Mouse (Mus musculus): ENCODE results near the gene 4930469K13Rik. TPM values are rescaled to one million over a fixed set of nuclear protein-coding genes. Genes with fewer than 3 reads are reported as not detected.

The 4930469K13Rik gene
- polyA plus RNA-seq, 1 experiment from 2014 or later, result not detected

DNA sequence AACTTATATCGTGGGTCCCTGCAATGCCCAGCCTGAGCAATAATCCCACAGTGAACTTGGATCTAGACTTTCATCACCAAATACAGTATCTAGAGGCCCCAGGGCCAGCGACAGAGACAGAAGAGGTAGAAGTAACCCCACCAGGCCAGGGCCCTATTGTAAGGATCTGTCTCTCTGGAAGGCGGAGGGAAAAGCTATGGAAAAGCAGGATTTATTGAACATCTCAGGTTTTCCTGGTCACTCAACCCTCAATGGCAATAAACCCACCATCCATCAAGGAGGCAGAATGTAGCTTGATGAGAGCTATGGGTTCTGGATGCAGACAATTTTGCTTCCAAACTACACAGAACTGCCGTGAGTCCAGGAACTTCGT, 95.8 kb downstream of the 4930469K13Rik start:
- no peak for ATAC-seq (ENCODE audit: low FRiP score, low TSS enrichment)

DNA sequence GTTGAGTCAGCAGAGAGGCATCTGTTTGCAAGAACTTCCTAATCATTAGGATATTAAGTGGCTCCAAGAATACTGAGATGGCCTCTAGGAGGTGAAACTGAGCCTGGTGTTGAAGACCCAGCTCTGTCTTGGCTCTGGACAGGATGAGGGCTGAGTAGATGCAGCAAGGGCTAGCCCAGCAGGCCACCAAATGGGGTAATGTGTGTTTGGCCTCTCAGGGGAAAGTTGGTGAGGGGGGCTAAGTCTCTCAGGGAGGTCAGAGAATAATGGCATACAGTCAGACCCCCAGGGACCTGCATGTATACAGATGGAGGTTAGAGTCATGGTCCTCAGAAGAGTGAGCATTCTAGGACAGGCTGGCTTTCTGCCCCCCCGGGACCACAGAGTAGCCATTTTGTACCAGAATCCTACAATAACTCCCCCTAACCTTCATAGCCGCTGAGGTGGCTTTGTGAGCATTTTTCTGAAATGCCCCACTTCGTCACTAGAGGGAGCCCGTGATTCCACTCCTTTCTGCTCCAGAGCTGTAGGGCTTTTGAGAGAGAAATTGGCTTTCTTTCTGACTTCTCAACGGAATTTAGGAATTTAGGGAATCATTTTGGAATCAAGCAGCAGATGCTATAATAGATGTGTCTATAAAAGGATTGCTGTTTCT, 96.3 kb downstream of the 4930469K13Rik start:
- no peak overlapping the region for H3K4me2 ChIP-seq (replicated peaks; ENCODE audit: low read depth, low read length)
- H3K9ac ChIP-seq (replicated peaks; ENCODE audit: low read length), result no peak overlapping the region
- ATAC-seq (ENCODE audit: low FRiP score, low TSS enrichment), result no peak
- WGBS, result 12% methylated on average over 5 of the region's 5 CpGs
- no peaks in the 10 kb centered on the region for H3K27me3 ChIP-seq (ENCODE audit: insufficient read depth, low read length)
- H3K27ac ChIP-seq (ENCODE audit: low read length), result no peak overlapping the region
- H3K36me3 ChIP-seq (ENCODE audit: insufficient read depth, low read length), result no peaks in the 10 kb centered on the region
- H3K4me1 ChIP-seq (ENCODE audit: insufficient read depth, low read length), result no peaks in the 10 kb centered on the region
- no peaks in the 10 kb centered on the region for H3K9me3 ChIP-seq (ENCODE audit: low read length)
- no peak overlapping the region for H3K4me3 ChIP-seq (ENCODE audit: low read length)

More for the DNA sequence above, 95.8 kb downstream of the 4930469K13Rik start:
- 68% methylated on average over 5 of the region's 5 CpGs for WGBS
- Histone ChIP-seq H3K36me3 (ENCODE audit: insufficient read depth, low read length) (no peaks in the 10 kb centered on the region), H3K27me3 (ENCODE audit: insufficient read depth, low read length) (no peaks in the 10 kb centered on the region), H3K9me3 (ENCODE audit: low read length) (no peaks in the 10 kb centered on the region), H3K27ac (ENCODE audit: low read length) (no peak overlapping the region), H3K9ac (replicated peaks; ENCODE audit: low read length) (no peak overlapping the region), H3K4me2 (replicated peaks; ENCODE audit: low read depth, low read length) (no peak overlapping the region), H3K4me3 (ENCODE audit: low read length) (no peak overlapping the region), H3K4me1 (ENCODE audit: insufficient read depth, low read length) (no peaks in the 10 kb centered on the region)

DNA sequence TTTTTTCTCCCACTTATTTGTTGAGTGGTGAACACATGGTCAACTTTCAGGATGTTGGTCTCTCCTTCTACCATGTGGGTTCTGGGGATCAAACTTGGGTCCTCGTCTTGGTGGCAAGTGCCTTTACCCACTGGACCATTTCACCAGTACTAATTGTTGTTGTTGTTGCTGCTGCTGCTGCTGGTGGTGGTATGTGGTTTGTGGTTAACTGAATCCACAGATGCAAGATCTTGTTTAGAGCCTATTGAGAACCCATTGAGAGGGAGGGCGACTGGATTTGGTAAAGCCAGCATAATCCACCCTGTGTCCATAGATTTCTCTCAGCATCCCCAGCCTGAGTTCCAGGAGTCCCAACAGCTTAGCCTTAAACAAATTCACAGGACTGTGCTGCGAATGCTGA, 97.9 kb downstream of the 4930469K13Rik start:
- Histone ChIP-seq H3K36me3 (ENCODE audit: insufficient read depth, low read length) (no peaks in the 10 kb centered on the region), H3K9me3 (ENCODE audit: low read length) (no peaks in the 10 kb centered on the region), H3K4me2 (replicated peaks; ENCODE audit: low read depth, low read length) (no peak overlapping the region), H3K27ac (ENCODE audit: low read length) (no peak overlapping the region), H3K9ac (replicated peaks; ENCODE audit: low read length) (no peak overlapping the region), H3K4me1 (ENCODE audit: insufficient read depth, low read length) (no peaks in the 10 kb centered on the region), H3K27me3 (ENCODE audit: insufficient read depth, low read length) (no peaks in the 10 kb centered on the region), H3K4me3 (ENCODE audit: low read length) (no peak overlapping the region)
- WGBS, result 80% methylated on average over 3 of the region's 3 CpGs
- ATAC-seq (ENCODE audit: low FRiP score, low TSS enrichment), result no peak

DNA sequence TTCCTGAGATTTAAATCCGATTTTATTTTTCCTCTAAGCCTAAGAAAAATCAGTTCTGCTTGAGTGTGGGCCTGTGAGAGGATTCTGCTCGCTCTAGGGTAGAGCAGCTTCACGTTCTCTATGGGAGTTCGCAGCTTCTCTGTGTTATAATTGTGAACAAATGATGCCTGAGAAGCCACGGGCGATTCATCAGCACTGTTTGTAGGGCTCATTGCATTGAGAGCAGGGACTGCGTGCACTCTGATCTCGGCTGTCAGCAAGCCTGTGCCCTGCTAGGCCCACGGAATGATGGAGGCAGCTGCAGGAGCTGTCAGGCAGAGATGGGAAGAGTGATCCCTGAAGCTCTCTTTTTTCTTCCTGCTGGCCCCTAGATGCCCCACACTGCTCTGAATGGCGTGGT, 100.1 kb downstream of the 4930469K13Rik start:
- Histone ChIP-seq H3K4me1 (ENCODE audit: insufficient read depth, low read length) (no peaks in the 10 kb centered on the region), H3K4me2 (replicated peaks; ENCODE audit: low read depth, low read length) (no peak overlapping the region), H3K4me3 (ENCODE audit: low read length) (no peak overlapping the region), H3K36me3 (ENCODE audit: insufficient read depth, low read length) (no peaks in the 10 kb centered on the region), H3K9ac (replicated peaks; ENCODE audit: low read length) (no peak overlapping the region), H3K27me3 (ENCODE audit: insufficient read depth, low read length) (peaks cover 3% of the 10 kb centered on the region; the same call in 1 of the 2 replicates), H3K9me3 (ENCODE audit: low read length) (no peaks in the 10 kb centered on the region), H3K27ac (ENCODE audit: low read length) (no peak overlapping the region)
- no peak for ATAC-seq (ENCODE audit: low FRiP score, low TSS enrichment)
- 66% methylated on average over 10 of the region's 10 CpGs for WGBS

DNA sequence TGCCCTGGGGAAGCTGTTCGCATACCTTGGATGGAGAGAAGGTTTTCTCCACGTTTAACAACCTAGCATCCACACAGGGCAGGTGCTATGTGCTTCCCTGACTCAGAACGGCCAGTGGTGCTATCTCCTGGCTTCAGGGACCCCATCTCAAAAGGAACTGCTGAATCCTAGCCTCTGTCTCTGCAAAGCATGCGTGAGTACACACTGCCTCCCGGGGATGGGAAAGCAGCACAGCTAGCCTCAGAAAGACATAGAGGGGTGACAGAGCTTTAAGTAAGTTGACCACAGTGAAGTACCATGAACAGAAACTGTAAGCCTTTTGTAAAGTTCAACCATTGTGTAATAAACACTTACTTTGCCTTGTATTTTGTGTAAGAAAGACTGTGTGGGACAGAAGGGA, 104.9 kb downstream of the 4930469K13Rik start:
- no peak overlapping the region for H3K4me3 ChIP-seq (ENCODE audit: low read length)
- H3K4me1 ChIP-seq (ENCODE audit: insufficient read depth, low read length), result peaks cover 9% of the 10 kb centered on the region
- H3K9ac ChIP-seq (replicated peaks; ENCODE audit: low read length), result no peak overlapping the region
- H3K4me2 ChIP-seq (replicated peaks; ENCODE audit: low read depth, low read length), result peak overlapping the region; percentile 42; the same call in 1 of the 2 replicates
- no peaks in the 10 kb centered on the region for H3K36me3 ChIP-seq (ENCODE audit: insufficient read depth, low read length)
- WGBS, result 60% methylated on average over 5 of the region's 5 CpGs
- H3K27me3 ChIP-seq (ENCODE audit: insufficient read depth, low read length), result peaks cover 3% of the 10 kb centered on the region; the same call in 1 of the 2 replicates
- H3K27ac ChIP-seq (ENCODE audit: low read length), result no peak overlapping the region
- H3K9me3 ChIP-seq (ENCODE audit: low read length), result no peaks in the 10 kb centered on the region
- ATAC-seq (ENCODE audit: low FRiP score, low TSS enrichment), result no peak

- Histone ChIP-seq H3K9me3 (ENCODE audit: low read length) (no peaks in the 10 kb centered on the region), H3K9ac (replicated peaks; ENCODE audit: low read length) (no peak within 1 kb of the TSS; the same call in 1 of the 2 replicates), H3K27me3 (ENCODE audit: insufficient read depth, low read length) (peaks cover 3% of the 10 kb centered on the region; the same call in 1 of the 2 replicates), H3K4me3 (ENCODE audit: low read length) (no peak within 1 kb of the TSS), H3K27ac (ENCODE audit: low read length) (no peak within 1 kb of the TSS), H3K4me1 (ENCODE audit: insufficient read depth, low read length) (peaks cover 9% of the 10 kb centered on the region), H3K4me2 (replicated peaks; ENCODE audit: low read depth, low read length) (peak within 1 kb of the TSS; percentile 42), H3K36me3 (ENCODE audit: insufficient read depth, low read length) (no peaks in the 10 kb centered on the region)
- WGBS, result 18% methylated on average over 12 of the region's 12 CpGs
- ATAC-seq (ENCODE audit: low FRiP score, low TSS enrichment), result 0 out of 2 replicates have a peak, but pooled peaks have one; percentile 31
These were observed 105.4 kb downstream of the 4930469K13Rik start, which contains the start of gene Kcnip1 for GRCm38 (mm10) chr11:33992938-33993337. TSS of gene Kcnip1 (minus strand) at chr11:33993152.

GRCm38 (mm10) chr11:33990002-33990401, 108.4 kb downstream of the 4930469K13Rik start:
- WGBS, result 76% methylated on average over 5 of the region's 5 CpGs
- H3K27ac ChIP-seq (ENCODE audit: low read length), result no peak overlapping the region
- peaks cover 9% of the 10 kb centered on the region for H3K4me1 ChIP-seq (ENCODE audit: insufficient read depth, low read length)
- H3K4me2 ChIP-seq (replicated peaks; ENCODE audit: low read depth, low read length), result no peak overlapping the region
- no peak overlapping the region for H3K4me3 ChIP-seq (ENCODE audit: low read length)
- no peaks in the 10 kb centered on the region for H3K9me3 ChIP-seq (ENCODE audit: low read length)
- no peak overlapping the region for H3K9ac ChIP-seq (replicated peaks; ENCODE audit: low read length)
- peaks cover 3% of the 10 kb centered on the region; the same call in 1 of the 2 replicates for H3K27me3 ChIP-seq (ENCODE audit: insufficient read depth, low read length)
- H3K36me3 ChIP-seq (ENCODE audit: insufficient read depth, low read length), result no peaks in the 10 kb centered on the region
- ATAC-seq (ENCODE audit: low FRiP score, low TSS enrichment), result no peak

GRCm38 (mm10) chr11:33986525-33986924, 111.8 kb downstream of the 4930469K13Rik start:
- H3K9ac ChIP-seq (replicated peaks; ENCODE audit: low read length), result no peak overlapping the region
- WGBS, result 90% methylated on average over 2 of the region's 2 CpGs
- no peaks in the 10 kb centered on the region for H3K27me3 ChIP-seq (ENCODE audit: insufficient read depth, low read length)
- ATAC-seq (ENCODE audit: low FRiP score, low TSS enrichment), result no peak
- H3K27ac ChIP-seq (ENCODE audit: low read length), result no peak overlapping the region
- H3K4me3 ChIP-seq (ENCODE audit: low read length), result no peak overlapping the region
- no peaks in the 10 kb centered on the region for H3K4me1 ChIP-seq (ENCODE audit: insufficient read depth, low read length)
- H3K4me2 ChIP-seq (replicated peaks; ENCODE audit: low read depth, low read length), result no peak overlapping the region
- no peaks in the 10 kb centered on the region for H3K9me3 ChIP-seq (ENCODE audit: low read length)
- H3K36me3 ChIP-seq (ENCODE audit: insufficient read depth, low read length), result no peaks in the 10 kb centered on the region

DNA sequence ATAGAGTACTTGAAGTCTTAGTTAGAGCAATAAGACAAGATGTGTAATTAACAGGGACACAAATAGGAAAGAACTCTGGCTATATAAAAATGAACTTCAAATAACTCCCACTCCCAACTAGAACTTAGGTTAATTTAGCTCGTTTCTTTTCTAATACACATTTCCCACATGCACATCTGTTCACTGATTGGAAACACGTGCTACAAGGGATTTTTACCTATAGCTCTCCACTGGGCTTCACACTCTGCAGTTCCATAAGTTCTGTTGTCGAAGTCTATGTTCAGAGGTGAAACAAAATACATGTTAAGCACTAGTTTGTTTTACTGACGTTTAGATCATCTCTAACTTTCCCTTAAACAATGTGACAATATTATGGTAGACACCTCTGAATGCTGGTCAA, 118.2 kb downstream of the 4930469K13Rik start:
- H3K27ac ChIP-seq (ENCODE audit: low read length), result no peak overlapping the region
- H3K27me3 ChIP-seq (ENCODE audit: insufficient read depth, low read length), result no peaks in the 10 kb centered on the region
- 73% methylated on average over 4 of the region's 4 CpGs for WGBS
- H3K9ac ChIP-seq (replicated peaks; ENCODE audit: low read length), result no peak overlapping the region
- no peaks in the 10 kb centered on the region for H3K4me1 ChIP-seq (ENCODE audit: insufficient read depth, low read length)
- no peak for ATAC-seq (ENCODE audit: low FRiP score, low TSS enrichment)
- no peaks in the 10 kb centered on the region for H3K36me3 ChIP-seq (ENCODE audit: insufficient read depth, low read length)
- H3K9me3 ChIP-seq (ENCODE audit: low read length), result no peaks in the 10 kb centered on the region
- H3K4me2 ChIP-seq (replicated peaks; ENCODE audit: low read depth, low read length), result no peak overlapping the region
- H3K4me3 ChIP-seq (ENCODE audit: low read length), result no peak overlapping the region

GRCm38 (mm10) chr11:33975121-33975520, 123.2 kb downstream of the 4930469K13Rik start:
- Histone ChIP-seq H3K4me2 (replicated peaks; ENCODE audit: low read depth, low read length) (no peak overlapping the region), H3K36me3 (ENCODE audit: insufficient read depth, low read length) (no peaks in the 10 kb centered on the region), H3K9ac (replicated peaks; ENCODE audit: low read length) (no peak overlapping the region), H3K9me3 (ENCODE audit: low read length) (no peaks in the 10 kb centered on the region), H3K27ac (ENCODE audit: low read length) (no peak overlapping the region), H3K27me3 (ENCODE audit: insufficient read depth, low read length) (no peaks in the 10 kb centered on the region), H3K4me3 (ENCODE audit: low read length) (no peak overlapping the region), H3K4me1 (ENCODE audit: insufficient read depth, low read length) (no peaks in the 10 kb centered on the region)
- ATAC-seq (ENCODE audit: low FRiP score, low TSS enrichment), result no peak
- WGBS, result 88% methylated on average over 2 of the region's 2 CpGs
